Mouse (Mus musculus): ENCODE measurements around the gene Diaph3.

DNA sequence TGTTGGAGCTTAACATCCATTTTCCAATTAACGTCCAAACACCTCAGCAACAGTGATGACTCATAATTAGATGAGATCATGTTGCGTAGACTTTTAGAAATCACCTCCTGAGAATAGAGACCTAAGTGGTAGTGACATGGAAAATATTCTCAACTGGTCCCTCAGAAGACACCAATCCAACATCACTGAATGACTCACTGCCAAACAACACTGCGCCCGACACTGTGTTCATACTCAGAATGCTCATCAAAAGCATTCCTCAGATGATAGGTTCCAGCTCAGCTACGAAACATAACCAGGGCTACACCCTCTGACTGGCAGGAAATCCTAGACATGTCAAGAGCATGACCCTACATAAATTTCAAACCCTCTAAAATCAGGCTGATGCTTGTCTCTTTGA is 89.8 kb downstream of the Diaph3 start:
- TF ChIP-seq POLR2A (IDR thresholded peaks at IDR 0.05; ENCODE audit: low read depth, low read length) (no peak), CTCF (IDR thresholded peaks at IDR 0.05; ENCODE audit: extremely low read depth, insufficient read depth, insufficient read length, insufficient replicate concordance) (no peak)
